Mouse (Mus musculus) layer of hippocampus, adult 9-11 months (tissue): Measurements from ENCODE around the gene Cirbp.
A peak's percentile ranks its signal among the peaks of the same experiment; 100 is the strongest.
"Not testable (repeated sequence)": the region's sequence is repeated elsewhere in the genome, so short reads cannot be mapped to it uniquely, and the experiment has no call there.

Source experiments
- DNase-seq: peaks from one replicate; pipeline ENCODE4 v3.0.0; 2022

The Cirbp gene

DNA sequence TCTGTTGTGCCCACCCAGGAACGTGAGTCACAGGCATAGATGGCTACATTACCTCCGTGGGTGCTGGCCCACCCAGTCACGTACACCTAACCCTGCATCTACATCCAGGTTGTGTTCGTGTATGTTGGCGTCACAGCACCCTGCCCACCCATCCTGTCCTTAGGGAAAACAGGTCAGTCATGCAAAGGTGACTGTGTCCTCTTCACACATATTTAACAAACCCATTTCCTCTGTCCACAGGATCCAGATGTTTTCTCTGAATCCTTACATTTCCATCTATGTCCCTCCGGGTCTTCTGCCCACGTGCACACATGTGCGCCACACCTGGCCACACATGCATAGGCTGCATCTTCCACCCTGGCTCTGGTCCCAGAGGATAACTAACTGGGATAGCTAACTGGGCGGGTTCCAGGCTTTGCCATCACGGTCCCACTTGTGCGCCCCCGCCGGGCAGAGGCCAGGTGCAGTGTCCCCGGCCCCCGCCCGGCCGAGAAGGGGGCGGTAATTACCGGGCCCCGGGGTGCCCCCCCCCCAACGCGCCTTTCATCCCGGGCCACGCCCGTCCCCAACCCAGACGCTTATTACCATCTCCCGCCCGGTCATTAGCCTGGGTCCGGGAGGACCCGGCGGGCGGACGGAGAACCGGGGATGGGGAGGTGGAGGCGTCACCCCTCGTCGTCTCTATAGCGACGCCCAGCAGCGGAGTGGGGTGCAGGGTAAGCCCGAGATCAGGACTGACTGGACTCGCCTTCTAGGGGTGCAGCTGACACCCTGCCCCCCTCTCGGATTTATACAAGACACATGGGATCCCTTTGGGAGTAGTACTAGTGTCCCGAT lies 1.4 kb upstream of the Cirbp start:
- peak; percentile 49 for DNase-seq

- peak; percentile 96 for DNase-seq
Observed at GRCm38 (mm10) chr10:80164998-80165344, 814 bp upstream of the Cirbp start.

DNA sequence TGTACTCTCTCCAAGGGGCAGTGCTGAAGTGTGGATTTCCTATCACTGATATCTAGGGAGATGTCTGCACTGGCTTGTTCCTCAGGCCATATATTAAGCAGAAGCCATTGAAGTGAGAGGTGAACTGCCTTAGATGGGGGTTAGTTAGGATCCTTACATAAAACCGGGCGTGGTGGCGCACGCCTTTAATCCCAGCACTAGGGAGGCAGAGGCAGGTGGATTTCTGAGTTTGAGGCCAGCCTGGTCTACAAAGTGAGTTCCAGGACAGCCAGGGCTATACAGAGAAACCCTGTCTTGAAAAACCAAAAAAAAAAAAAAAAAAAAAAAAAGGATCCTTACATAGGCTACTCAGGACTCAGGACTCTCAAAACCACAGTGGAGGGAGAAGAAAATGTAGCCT lies 351 bp downstream of the Cirbp start:
- not testable (repeated sequence) for DNase-seq

DNA sequence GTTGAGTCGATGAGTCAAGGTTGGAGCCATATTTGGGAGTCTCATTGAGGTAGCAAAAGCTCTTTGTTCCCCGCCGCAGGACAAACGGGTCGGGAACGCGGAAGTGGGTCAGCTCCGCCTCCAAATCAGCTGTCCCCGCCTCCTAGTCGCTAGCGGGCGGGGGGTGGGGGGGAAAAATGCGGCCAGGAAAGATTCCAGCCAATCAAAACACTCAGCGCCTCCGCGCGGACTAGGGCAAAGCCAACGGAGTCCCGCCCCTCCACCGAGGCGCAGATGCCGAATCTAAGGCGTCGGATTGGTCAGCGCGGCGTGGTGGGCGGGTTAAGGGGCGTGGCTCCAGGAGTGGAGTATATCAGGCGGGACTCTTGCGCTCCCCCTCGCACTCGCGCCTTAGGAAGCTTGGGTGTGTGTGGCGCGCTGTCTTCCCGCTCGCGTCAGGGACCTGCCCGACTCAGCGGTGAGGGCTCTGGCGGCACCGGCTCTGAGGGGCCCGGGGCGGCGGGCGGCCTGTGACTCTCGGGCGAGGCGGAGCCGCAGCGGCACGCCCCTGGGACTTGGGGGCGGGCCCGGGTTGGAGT lies 1.8 kb downstream of the Cirbp start:
- peak; percentile 97 for DNase-seq

- DNase-seq, result peak; percentile 91
Observed at GRCm38 (mm10) chr10:80168038-80168661, 2.4 kb downstream of the Cirbp start.

GRCm38 (mm10) chr10:80169070-80169469 lies 3.3 kb downstream of the Cirbp start:
- DNase-seq, result no peak

- no peak for DNase-seq
Observed at GRCm38 (mm10) chr10:80169651-80170050, 3.9 kb downstream of the Cirbp start.

- peak; percentile 25 for DNase-seq
Observed at GRCm38 (mm10) chr10:80170052-80170451, 4.3 kb downstream of the Cirbp start.

- DNase-seq, result peak; percentile 52
Observed at GRCm38 (mm10) chr10:80170601-80171021, 4.8 kb downstream of the Cirbp start.

DNA sequence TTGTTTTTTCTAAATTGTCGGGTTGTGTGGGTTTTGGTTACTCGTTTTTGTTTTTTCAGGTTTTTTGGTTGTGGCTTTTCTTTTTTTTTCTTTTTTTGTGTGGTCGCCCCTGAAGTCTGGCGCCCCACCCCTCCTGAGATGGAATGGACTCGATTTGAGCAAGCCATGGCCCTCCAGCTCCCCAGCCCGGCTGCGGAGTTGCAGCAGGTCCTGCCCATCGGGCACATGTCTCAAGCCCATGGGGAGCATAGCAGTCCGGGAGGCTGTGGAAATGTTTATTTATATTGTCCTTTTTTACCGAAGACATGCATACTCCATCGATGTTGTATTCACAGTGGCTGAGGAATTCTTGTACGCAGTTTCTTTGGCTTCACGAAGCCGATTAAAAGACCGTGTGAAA lies 5.5 kb downstream of the Cirbp start:
- no peak for DNase-seq

- DNase-seq, result peak; percentile 45
Observed at GRCm38 (mm10) chr10:80171760-80172526, 6.2 kb downstream of the Cirbp start.

DNA sequence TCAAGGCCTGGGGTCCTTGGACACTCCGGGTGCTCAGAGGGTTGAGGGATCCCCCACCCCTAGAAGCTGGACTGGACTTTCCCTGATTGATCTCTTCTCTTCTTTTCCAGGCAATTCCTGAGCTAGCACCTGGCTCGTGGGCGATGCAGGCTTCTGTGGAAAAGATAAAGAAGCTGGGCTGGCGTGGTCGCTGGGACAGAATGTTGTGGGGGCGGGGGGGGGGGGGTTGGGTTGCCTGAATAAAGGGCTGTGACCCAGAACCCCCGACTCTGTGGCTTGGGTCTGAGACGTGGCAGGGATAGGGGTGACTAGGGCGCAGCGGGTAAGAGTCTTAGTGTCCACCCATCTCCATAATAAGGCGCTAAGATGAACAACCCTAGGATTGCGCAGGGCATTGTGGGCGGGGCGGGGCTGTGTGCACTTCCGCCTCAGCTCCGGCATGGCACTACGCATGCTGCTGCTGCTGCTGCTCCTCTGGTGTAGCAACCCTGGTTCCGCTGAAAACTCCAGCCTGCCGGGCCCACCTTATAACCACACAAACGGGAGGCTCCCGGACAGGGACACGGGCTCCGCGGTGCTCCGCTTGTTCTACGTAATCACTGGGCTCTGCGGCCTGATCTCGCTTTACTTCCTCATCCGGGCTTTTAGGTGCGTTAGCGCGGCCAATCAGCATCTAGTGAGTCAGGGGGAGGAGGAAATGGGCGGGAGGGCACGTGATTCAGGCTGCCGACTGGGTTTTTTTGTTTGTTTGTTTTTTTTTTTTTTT lies 6.9 kb downstream of the Cirbp start, which contains the start of gene 1600002K03Rik:
Gene 1600002K03Rik, plus strand, starts transcription at position 418 of the 766 bp plus-strand sequence.
- peak; percentile 94 for DNase-seq

DNA sequence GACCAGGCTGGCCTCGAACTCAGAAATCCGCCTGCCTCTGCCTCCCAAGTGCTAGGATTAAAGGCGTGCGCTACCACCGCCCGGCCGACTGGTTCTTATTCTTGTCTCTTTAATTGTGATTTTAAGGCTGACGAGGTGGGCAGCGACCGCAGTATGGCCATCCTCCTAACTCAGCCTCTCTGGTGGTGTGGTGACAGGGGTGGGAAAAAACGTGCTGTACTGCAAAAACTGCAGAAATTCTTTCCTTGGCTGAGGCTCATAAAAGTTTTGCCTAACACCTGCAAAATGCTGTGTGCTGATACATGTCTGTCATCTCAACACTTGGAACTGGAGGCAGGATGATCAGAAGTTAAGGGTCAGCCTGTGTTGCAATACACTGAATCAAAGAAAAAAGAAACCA lies 7.6 kb downstream of the Cirbp start:
- peak; percentile 31 for DNase-seq

- no peak for DNase-seq
Observed at GRCm38 (mm10) chr10:80173955-80174640, 8.3 kb downstream of the Cirbp start.

GRCm38 (mm10) chr10:80174705-80175104 lies 8.9 kb downstream of the Cirbp start:
- peak; percentile 58 for DNase-seq

DNA sequence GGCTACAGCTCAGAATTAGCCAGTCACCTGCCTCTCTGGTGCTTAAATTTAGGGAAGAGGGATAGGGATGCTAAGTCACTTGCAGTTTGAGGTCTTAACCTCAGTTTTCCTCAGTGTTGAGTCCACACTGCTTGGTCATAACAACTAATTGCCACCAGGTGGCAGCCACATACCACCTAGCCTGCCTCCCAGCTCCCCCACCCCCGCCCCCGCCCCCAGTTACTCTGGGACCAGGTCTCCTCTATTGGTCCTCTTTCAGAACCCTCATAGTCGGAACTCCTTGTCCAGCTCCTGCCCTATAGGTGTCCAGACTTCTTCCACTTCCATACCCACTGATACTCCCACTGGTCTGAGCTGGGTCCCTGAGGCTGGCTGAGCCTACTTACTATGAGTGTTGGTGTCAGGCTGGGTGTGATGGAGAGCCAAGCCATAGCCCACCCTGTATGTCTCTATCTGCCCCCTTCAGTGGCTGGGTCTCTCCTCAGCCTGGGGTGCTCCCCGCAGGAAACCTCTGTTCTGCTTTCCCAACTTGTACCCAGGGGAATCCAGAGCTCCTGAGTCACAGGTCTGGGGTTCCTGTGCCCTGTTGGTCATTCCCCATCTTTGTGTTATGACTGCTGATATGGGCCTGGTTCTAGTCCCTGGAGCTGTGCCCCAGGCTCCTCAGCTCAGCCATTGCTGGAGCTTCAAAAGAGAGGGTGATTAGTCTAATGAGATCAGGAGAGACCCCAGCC lies 9.9 kb downstream of the Cirbp start:
- peak; percentile 29 for DNase-seq

DNA sequence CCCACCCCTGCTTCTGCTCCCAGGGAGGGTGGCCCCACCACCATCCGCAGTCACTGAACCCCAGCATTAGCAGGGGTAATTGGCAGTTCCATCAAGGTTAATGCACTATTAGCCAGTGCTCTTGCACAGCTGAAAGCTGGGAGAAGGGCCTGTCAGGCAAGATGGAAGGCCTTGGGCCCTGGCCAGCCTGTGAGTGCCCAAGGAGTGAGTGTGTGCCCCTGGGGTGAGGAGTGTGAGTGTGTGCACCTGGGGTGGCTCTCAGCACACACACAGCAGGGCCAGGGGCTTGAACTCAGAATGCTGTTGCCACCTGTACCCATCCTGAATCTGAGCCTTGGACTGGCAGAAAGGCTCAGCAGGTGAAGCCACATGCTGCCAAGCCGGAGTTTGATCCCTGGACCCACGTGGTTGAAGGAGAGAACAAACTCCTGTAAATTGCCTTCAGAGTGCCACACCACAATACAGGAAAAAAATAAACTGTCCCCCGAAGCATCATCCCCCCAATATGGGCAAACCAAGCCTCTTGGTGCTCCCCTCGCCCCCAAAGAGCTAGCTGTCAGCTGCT lies 10.6 kb downstream of the Cirbp start:
- DNase-seq, result no peak

- no peak for DNase-seq
Observed at GRCm38 (mm10) chr10:80177441-80178279, 11.9 kb downstream of the Cirbp start.
